Mouse (Mus musculus) kidney, postnatal 25 days (tissue): ENCODE measurements around the gene Gm49337.

Source experiments
- DNase-seq, 2 experiments: peaks; one replicate each; pipeline ENCODE4 v3.0.0; 2021; ENCODE audit warnings: mixed read lengths in 2 of 2

The Gm49337 gene

GRCm38 (mm10) chr4:116342119-116342518 is 168.9 kb downstream of the Gm49337 start:
- peak; percentile 55 to 83 for DNase-seq
